Mouse (Mus musculus): ENCODE results near the gene Dppa2. TPM values are rescaled to one million over a fixed set of nuclear protein-coding genes. Genes with fewer than 3 reads are reported as not detected.

The Dppa2 gene
- total RNA-seq, 2 experiments from 2014 or later = not detected

DNA sequence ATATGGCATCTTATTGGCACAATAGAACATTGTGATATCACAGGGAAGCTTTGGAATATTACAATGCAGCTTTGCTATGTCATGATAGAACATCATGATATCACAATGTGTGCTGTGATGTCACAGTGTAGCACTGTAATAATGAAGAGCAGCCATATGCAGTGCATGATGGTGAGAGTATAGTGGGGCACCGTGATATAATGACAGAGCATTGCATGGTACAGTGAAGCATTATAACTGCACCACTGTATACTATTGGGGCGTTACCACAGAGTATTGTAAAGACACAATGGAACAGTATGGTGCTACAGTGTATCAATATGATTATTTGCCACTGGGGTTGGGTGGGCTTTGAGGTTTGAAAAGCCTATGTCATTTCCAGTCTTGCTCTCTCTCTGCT, 40.5 kb downstream of the Dppa2 start:
- DNase-seq = no peak

DNA sequence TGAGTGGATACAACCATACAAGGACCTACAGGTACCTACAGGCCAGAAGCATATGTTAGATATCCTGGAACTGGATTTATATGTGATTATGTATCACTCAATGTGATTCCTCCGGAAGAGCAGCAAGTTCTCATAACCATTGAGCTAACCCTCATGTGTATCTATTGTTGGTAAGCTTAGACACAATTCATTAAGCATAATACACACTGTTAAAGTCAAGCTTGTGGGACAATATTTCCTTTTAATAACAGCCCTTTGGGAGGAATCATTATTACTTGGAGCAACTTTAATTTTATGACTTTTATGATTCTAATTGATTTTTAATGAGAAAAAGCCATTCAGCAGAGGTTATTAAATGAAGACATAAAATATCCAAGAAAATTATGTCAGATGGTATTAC, 43.5 kb downstream of the Dppa2 start:
- DNase-seq = no peak

- DNase-seq = no peak
These were observed 52.0 kb downstream of the Dppa2 start for GRCm38 (mm10) chr16:48355716-48356115.

GRCm38 (mm10) chr16:48356417-48356816, 52.7 kb downstream of the Dppa2 start:
- peak; percentile 53 to 56 for DNase-seq

- peak in 1 of 2 experiments; percentile 5 for DNase-seq
These were observed 57.2 kb downstream of the Dppa2 start for GRCm38 (mm10) chr16:48360887-48361286.

DNA sequence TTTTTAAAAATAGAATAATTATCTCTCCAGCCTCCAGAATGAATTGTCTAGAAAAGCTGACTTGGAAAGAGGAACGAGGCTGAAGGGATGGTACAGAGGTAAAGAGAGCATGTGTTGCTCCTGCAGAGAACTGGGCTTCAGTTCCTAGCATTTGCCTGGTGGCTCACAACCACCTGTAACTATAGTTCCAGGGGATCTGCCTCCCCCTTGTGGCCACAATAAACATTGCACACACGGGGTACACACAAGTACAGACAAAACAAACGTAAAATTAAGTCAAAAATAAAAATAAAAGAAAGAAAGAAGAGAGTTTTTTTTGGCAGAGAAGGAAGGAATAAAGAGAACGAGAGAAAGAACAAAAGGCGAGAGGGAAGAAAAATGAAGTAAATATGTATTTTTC, 63.1 kb downstream of the Dppa2 start:
- no peak for DNase-seq

DNA sequence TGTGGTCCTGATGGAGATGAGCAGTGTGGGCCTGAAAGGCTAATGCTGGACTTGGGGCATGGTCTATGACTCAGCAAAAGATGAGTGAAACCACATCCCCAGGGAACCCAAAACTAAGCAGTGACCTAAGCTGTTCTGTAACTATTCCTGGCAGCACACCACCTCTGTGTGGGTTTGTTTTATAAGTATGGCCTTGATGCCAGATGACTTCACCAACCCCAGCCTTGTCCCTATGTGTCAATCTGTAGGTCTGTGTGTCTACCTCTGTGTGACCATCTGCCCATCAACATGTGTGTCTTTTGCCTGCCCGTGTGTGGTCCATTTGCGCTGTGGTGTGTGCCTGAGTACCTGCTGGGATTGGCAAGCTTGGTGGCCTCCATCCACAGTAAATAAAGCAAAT, 64.4 kb downstream of the Dppa2 start:
- no peak for DNase-seq

Other genes with a start within 250 kb of the Dppa2 start
- not detected for gene Dppa4, start 20.2 kb upstream of the Dppa2 start, total RNA-seq (2021)
- gene Gm5485, start 108.5 kb downstream of the Dppa2 start, total RNA-seq (2021) = not detected
- not detected for gene Morc1, start 127.3 kb downstream of the Dppa2 start, total RNA-seq (2021)

All from heart, adult 18-20 months (tissue).